Mouse (Mus musculus) CD4-positive, CD25-positive, alpha-beta regulatory T cell, adult 2 months (primary cell): ENCODE data around the gene Mapkap1.

Source experiments
- DNase-seq: peaks from one replicate; pipeline ENCODE4 v3.0.0-alpha.2; 2012; ENCODE audit warnings: low read depth, low spot score

Mapkap1 gene

GRCm38 (mm10) chr2:34571096-34571495 is 164.5 kb downstream of the Mapkap1 start:
- DNase-seq: no peak

DNA sequence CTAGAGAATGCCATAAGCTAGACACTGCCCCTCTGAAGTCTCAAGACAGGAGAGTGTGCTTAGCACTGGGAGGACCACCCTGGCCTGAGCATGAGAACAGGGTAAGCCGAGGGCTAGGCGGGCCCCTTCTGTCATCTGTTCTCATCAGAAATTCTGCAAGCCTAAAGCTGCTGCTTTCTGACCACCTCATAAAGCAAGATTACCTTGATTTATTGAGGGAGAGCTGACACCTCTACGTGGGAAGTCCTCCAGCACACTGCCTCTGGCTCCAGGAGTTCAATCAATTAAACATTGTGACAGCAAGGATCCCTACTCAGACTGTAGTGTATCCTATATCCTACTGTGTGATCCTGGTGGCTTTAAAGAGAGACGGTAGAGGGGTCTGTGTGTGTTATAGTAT is 166.5 kb downstream of the Mapkap1 start:
- DNase-seq: no peak

GRCm38 (mm10) chr2:34588546-34588945 is 182.0 kb downstream of the Mapkap1 start:
- DNase-seq: no peak

DNA sequence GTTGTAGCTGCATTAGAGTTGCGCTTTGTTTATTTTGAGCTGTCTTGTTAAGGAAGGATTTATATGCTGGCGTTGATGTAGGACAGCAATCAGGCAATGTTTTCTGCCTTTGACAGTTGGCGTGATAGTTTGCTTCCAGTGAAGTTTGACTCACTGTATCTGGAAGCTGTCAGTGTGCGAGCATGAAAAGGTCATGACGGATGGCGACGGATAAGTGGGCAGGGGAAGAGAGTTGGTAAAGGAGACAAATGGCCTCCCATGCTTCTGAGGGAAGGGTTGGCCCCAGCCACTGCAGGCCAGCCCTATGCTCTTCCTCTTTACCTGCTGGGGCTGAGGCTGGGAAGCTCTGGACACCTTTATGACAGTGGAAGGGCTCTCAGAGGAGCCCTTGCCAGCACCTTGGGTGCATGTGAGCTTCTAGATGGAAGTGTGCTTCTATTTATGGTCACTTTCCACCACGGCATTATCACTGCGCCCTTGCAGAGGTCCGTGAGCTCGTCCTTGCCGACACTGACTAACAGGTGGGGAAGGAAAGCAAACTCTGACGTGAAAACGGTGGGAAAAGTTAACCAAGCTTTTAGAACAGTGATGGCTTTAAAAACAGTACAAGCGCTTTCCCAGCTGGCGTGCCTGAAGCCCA is 185.3 kb downstream of the Mapkap1 start:
- DNase-seq: no peak

- no peak for DNase-seq
These were observed 185.9 kb downstream of the Mapkap1 start for GRCm38 (mm10) chr2:34592361-34592960.

GRCm38 (mm10) chr2:34594001-34594400 is 187.4 kb downstream of the Mapkap1 start:
- no peak for DNase-seq

- no peak for DNase-seq
These were observed 193.2 kb downstream of the Mapkap1 start for GRCm38 (mm10) chr2:34599606-34600255.

DNA sequence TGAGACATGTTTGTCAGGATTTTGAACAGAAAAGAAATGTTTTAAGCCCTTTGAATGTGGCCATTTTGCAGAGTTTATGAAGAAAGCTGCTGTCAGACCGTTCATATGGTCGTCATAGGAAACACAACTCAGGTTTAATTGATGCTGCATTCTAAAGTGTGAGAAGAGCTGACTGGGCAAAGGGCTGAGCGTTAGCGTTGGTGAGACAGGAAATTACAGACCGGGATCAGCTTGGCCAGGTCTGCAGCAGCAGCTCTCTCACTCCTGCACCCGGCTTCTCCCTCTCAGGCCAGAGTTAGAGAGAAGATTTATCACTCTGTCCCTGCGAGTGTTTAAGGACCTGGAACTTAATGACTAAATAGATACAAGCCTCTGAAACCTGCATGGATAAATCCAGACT is 194.2 kb downstream of the Mapkap1 start:
- no peak for DNase-seq

- DNase-seq: no peak
These were observed 195.6 kb downstream of the Mapkap1 start for GRCm38 (mm10) chr2:34602111-34602541.

DNA sequence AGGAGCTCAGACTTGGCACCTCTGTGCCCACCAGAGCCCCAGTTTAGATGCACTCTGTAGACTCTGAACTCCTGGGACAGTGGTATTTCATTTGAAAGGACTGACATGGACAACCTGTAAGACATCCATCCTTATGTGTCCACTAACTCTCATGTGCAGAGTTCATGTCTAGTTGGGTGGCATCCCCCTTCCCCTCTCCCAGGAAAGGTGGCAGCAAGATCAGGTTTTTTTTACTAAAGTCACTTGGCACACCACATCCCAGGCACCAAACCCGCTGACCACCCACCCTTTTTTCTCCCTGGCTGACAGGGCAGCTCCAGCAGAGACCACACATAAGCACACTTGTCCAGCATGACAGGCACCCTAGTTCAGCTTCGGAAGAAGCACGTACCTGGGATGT is 196.3 kb downstream of the Mapkap1 start:
- no peak for DNase-seq

- no peak for DNase-seq
These were observed 197.2 kb downstream of the Mapkap1 start for GRCm38 (mm10) chr2:34603653-34604214.

DNA sequence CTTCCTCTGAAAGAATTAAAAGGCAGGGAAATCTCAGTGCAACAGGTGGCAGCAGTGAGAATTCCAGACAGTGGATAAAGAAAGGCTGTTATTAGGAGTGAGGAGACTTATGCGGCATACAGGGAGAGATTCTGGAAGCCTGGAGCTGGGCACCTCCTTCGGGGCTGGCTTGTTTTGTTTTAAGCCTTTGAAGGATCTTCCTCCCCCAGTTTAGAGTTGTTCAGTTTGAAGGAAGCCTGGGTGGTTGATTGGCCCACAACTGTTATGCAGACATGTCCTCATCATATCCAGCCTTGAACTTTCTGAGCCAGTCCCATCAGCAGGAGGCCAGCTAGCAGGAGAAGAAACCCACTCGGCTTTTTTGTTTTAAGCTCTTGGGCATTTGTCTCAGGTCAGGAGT is 198.5 kb downstream of the Mapkap1 start:
- DNase-seq: no peak

- DNase-seq: no peak
These were observed 202.3 kb downstream of the Mapkap1 start for GRCm38 (mm10) chr2:34608917-34609316.

DNA sequence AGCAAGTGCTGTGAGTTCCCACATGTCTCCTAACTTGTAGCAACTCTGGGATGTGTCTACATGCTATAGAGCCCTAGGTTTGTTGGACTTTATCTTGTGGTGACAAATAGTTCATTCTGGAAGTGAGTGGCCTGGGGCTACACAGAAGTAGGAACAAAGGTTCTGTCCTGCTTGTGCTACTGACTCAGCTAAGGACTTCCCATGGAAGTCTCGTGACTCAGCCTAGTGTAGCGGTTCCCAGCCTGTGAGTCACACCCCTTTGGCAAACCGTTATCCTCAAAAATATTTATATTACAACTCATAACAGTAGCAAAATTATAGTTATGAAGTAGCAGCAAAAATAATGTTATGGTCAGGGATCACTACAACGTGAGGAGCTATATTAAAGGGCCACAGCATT is 202.9 kb downstream of the Mapkap1 start:
- no peak for DNase-seq

GRCm38 (mm10) chr2:34620778-34621415 is 214.3 kb downstream of the Mapkap1 start:
- no peak for DNase-seq

GRCm38 (mm10) chr2:34621485-34621884 is 214.9 kb downstream of the Mapkap1 start:
- no peak for DNase-seq

GRCm38 (mm10) chr2:34622518-34622917 is 215.9 kb downstream of the Mapkap1 start:
- DNase-seq: no peak

DNA sequence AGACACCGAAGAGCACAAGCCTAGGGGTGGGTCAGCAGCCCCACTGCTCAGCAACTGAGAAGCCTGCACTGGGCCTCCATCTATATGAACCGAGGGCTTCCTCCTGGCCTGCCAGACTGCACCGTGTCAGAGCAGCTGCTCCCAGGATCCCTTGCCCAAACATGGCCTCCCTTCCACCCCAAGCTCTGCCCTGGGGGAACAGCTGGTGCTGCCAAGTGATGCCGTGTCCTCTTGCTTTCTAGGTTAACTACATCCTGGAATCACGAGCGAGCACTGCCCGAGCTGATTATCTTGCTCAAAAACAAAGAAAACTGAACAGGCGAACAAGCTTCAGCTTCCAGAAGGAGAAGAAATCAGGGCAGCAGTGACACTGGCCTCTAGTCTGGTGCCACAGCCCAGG is 216.6 kb downstream of the Mapkap1 start:
- DNase-seq: no peak

- DNase-seq: no peak
These were observed 217.5 kb downstream of the Mapkap1 start for GRCm38 (mm10) chr2:34624076-34624475.

- DNase-seq: no peak
These were observed 221.0 kb downstream of the Mapkap1 start for GRCm38 (mm10) chr2:34627328-34628226.

GRCm38 (mm10) chr2:34628903-34629540 is 222.5 kb downstream of the Mapkap1 start:
- DNase-seq: no peak
